23 mouse cellular contexts compared by ENCODE assay signal in genomic region chr8:84178592-84178991, GRCm38 (mm10). TPM values are rescaled to one million over a fixed set of nuclear protein-coding genes. Genes with fewer than 3 reads are reported as not detected.
DNase-seq lines count a peak whose midpoint lies in the region; ATAC-seq lines count a peak whose summit lies in the region.
"Had no signal": no experiment of that assay in that cellular context is flagged by ENCODE, and none has a peak within 500 bp of the region (broad histone marks: within the 10 kb centered on the region; RNA-seq: fewer than 3 reads in every experiment).

No protein-coding gene starts in this region.

- ATAC-seq in forebrain, embryonic 16.5 days: no peak
- no peak for ATAC-seq in kidney, embryonic 16.5 days (ENCODE audit: low FRiP score, low TSS enrichment)
- no peak for ATAC-seq in midbrain, embryonic 13.5 days
- ATAC-seq: forebrain, postnatal 0 days; hindbrain, postnatal 0 days; intestine, postnatal 0 days; lung, postnatal 0 days had no signal

- no peak overlapping the region; the same call in 1 of the 2 replicates for H3K9ac ChIP-seq in forebrain, embryonic 16.5 days (replicated peaks; ENCODE audit: low read depth, low read length)
- 0 out of 2 replicates have a peak overlapping the region, but pooled peaks have one; percentile 13 for H3K9ac ChIP-seq in kidney, embryonic 16.5 days (replicated peaks; ENCODE audit: low read length)
- H3K9ac ChIP-seq in midbrain, embryonic 13.5 days (replicated peaks): 0 out of 2 replicates have a peak overlapping the region, but pooled peaks have one; percentile 11
- H3K9ac ChIP-seq: forebrain, postnatal 0 days; limb, embryonic 15.5 days had no signal

- H3K4me3 ChIP-seq in forebrain, embryonic 10.5 days: peak overlapping the region; percentile 3; the same call in 1 of the 2 replicates
- no peak overlapping the region for H3K4me3 ChIP-seq in forebrain, embryonic 16.5 days (replicated peaks; ENCODE audit: low read length)
- no peak overlapping the region for H3K4me3 ChIP-seq in kidney, embryonic 16.5 days (ENCODE audit: low read length)
- H3K4me3 ChIP-seq in midbrain, embryonic 13.5 days (replicated peaks): no peak overlapping the region
- H3K4me3 ChIP-seq: embryonic facial prominence, embryonic 12.5 days; erythroblast, embryonic 14.5 days; layer of hippocampus, adult 2 months; limb, embryonic 15.5 days had no signal

- 0 out of 2 replicates have a peak overlapping the region, but pooled peaks have one; percentile 9 for H3K27ac ChIP-seq in forebrain, embryonic 10.5 days
- no peak overlapping the region for H3K27ac ChIP-seq in forebrain, embryonic 16.5 days (ENCODE audit: low read length)
- H3K27ac ChIP-seq in kidney, embryonic 16.5 days (ENCODE audit: low read length): no peak overlapping the region
- H3K27ac ChIP-seq in midbrain, embryonic 13.5 days: no peak overlapping the region
- H3K27ac ChIP-seq: embryonic facial prominence, embryonic 12.5 days; hindbrain, postnatal 0 days; layer of hippocampus, adult 2 months; limb, embryonic 15.5 days had no signal

- H3K27me3 ChIP-seq in forebrain, embryonic 10.5 days (ENCODE audit: poor library complexity, severe bottlenecking): no peaks in the 10 kb centered on the region
- no peaks in the 10 kb centered on the region for H3K27me3 ChIP-seq in forebrain, embryonic 16.5 days (replicated peaks; ENCODE audit: control insufficient read depth, insufficient read depth, low read length)
- no peaks in the 10 kb centered on the region for H3K27me3 ChIP-seq in kidney, embryonic 16.5 days (ENCODE audit: insufficient read depth, low read length)
- no peaks in the 10 kb centered on the region for H3K27me3 ChIP-seq in midbrain, embryonic 13.5 days
- H3K27me3 ChIP-seq: embryonic facial prominence, embryonic 12.5 days; limb, embryonic 15.5 days had no signal

- peaks cover 59% of the 10 kb centered on the region for H3K36me3 ChIP-seq in forebrain, embryonic 10.5 days (replicated peaks)
- H3K36me3 ChIP-seq in forebrain, embryonic 16.5 days (ENCODE audit: control insufficient read depth, insufficient read depth): peaks cover 3% of the 10 kb centered on the region; the same call in 1 of the 2 replicates
- H3K36me3 ChIP-seq in kidney, embryonic 16.5 days (ENCODE audit: insufficient read depth, low read length): peaks cover 15% of the 10 kb centered on the region; the same call in 1 of the 2 replicates
- peaks cover 30% of the 10 kb centered on the region for H3K36me3 ChIP-seq in midbrain, embryonic 13.5 days

- no peaks in the 10 kb centered on the region for H3K9me3 ChIP-seq in forebrain, embryonic 10.5 days
- H3K9me3 ChIP-seq in forebrain, embryonic 16.5 days (ENCODE audit: control insufficient read depth, low read length): no peaks in the 10 kb centered on the region
- no peaks in the 10 kb centered on the region for H3K9me3 ChIP-seq in kidney, embryonic 16.5 days (ENCODE audit: low read length)
- no peaks in the 10 kb centered on the region for H3K9me3 ChIP-seq in midbrain, embryonic 13.5 days
- H3K9me3 ChIP-seq: embryonic facial prominence, embryonic 12.5 days; limb, embryonic 15.5 days had no signal

- no peak for DNase-seq in forebrain, embryonic 10.5 days (ENCODE audit: extremely low spot score, low spot score)
- DNase-seq in kidney, adult 11 months: no peak
- DNase-seq in ES-CJ7 (ENCODE audit: low read depth, low spot score): peak; percentile 61
- DNase-seq in cerebellum, postnatal 25 days: no peak
- DNase-seq in cerebellum, adult 18-20 months: no peak
- DNase-seq: cerebellum, adult 8-10 months; forebrain, postnatal 0 days; kidney, postnatal 14 days; layer of hippocampus, postnatal 36 days; right cerebral cortex, postnatal 14 days; spleen, adult 18-20 months had no signal

- H3K4me2 ChIP-seq in forebrain, embryonic 16.5 days (ENCODE audit: low read length): no peak overlapping the region
- H3K4me2 ChIP-seq in kidney, embryonic 16.5 days (replicated peaks; ENCODE audit: low read depth, low read length): no peak overlapping the region
- no peak overlapping the region for H3K4me2 ChIP-seq in midbrain, embryonic 13.5 days (replicated peaks)
- H3K4me2 ChIP-seq: embryonic facial prominence, embryonic 12.5 days; limb, embryonic 15.5 days had no signal

- WGBS in forebrain, embryonic 10.5 days: 87% methylated on average over 8 of the region's 8 CpGs
- 93% methylated on average over 8 of the region's 8 CpGs for WGBS in forebrain, embryonic 16.5 days
- 71% methylated on average over 8 of the region's 8 CpGs for WGBS in kidney, embryonic 16.5 days
- 68% methylated on average over 8 of the region's 8 CpGs for WGBS in midbrain, embryonic 13.5 days

- peaks cover 63% of the 10 kb centered on the region for H3K4me1 ChIP-seq in forebrain, embryonic 10.5 days
- H3K4me1 ChIP-seq in forebrain, embryonic 16.5 days (replicated peaks; ENCODE audit: control insufficient read depth, insufficient read depth, low read length): peaks cover 44% of the 10 kb centered on the region
- peaks cover 61% of the 10 kb centered on the region for H3K4me1 ChIP-seq in kidney, embryonic 16.5 days (ENCODE audit: insufficient read depth, low read length)
- H3K4me1 ChIP-seq in midbrain, embryonic 13.5 days (replicated peaks): peaks cover 56% of the 10 kb centered on the region

RNA-seq across cellular contexts. Expression of gene Nanos3, which starts 6.4 kb away (rescaled TPM):
- 2.6 and 3.7 TPM in 2 replicates for polyA plus RNA-seq in forebrain, embryonic 10.5 days (2016; fragmentation: Nextera tagmentation; extraction: Ambion mirVana)
- polyA plus RNA-seq in forebrain, embryonic 16.5 days (2015; fragmentation: Nextera tagmentation; extraction: Ambion mirVana): 3.2 and 4.7 TPM in 2 replicates
- polyA plus RNA-seq in kidney, embryonic 16.5 days (2015; fragmentation: Nextera tagmentation; extraction: Ambion mirVana): 2.6 and 3.1 TPM in 2 replicates
- polyA plus RNA-seq in midbrain, embryonic 13.5 days (2015; fragmentation: Nextera tagmentation; extraction: Ambion mirVana): 8.8 and 11.6 TPM in 2 replicates
- polyA plus RNA-seq: erythroblast, embryonic 14.5 days; liver, embryonic 16.5 days had no signal

RNA-seq across cellular contexts. Expression of gene 4930432K21Rik, which starts 30.8 kb away (rescaled TPM):
- polyA plus RNA-seq in forebrain, embryonic 10.5 days (2016; fragmentation: Nextera tagmentation; extraction: Ambion mirVana): 1.9 and 2.4 TPM in 2 replicates
- polyA plus RNA-seq in forebrain, embryonic 16.5 days (2015; fragmentation: Nextera tagmentation; extraction: Ambion mirVana): 2.6 and 3.5 TPM in 2 replicates
- polyA plus RNA-seq in kidney, embryonic 16.5 days (2015; fragmentation: Nextera tagmentation; extraction: Ambion mirVana): 1.7 and 1.9 TPM in 2 replicates
- 2.3 and 2.7 TPM in 2 replicates for polyA plus RNA-seq in midbrain, embryonic 13.5 days (2015; fragmentation: Nextera tagmentation; extraction: Ambion mirVana)
- polyA plus RNA-seq: erythroblast, embryonic 14.5 days had no signal

RNA-seq across cellular contexts. Expression of gene Cc2d1a, which starts 30.9 kb away (rescaled TPM):
- polyA plus RNA-seq in forebrain, embryonic 10.5 days (2016; fragmentation: Nextera tagmentation; extraction: Ambion mirVana): 17.3 and 20.8 TPM in 2 replicates
- 35.4 and 43.8 TPM in 2 replicates for polyA plus RNA-seq in forebrain, embryonic 16.5 days (2015; fragmentation: Nextera tagmentation; extraction: Ambion mirVana)
- 29.0 and 31.1 TPM in 2 replicates for polyA plus RNA-seq in kidney, embryonic 16.5 days (2015; fragmentation: Nextera tagmentation; extraction: Ambion mirVana)
- polyA plus RNA-seq in midbrain, embryonic 13.5 days (2015; fragmentation: Nextera tagmentation; extraction: Ambion mirVana): 24.5 and 24.7 TPM in 2 replicates

RNA-seq across cellular contexts. Expression of gene Podnl1, which starts 52.8 kb away (rescaled TPM):
- 0.14 and 0.17 TPM in 2 replicates for polyA plus RNA-seq in forebrain, embryonic 10.5 days (2016; fragmentation: Nextera tagmentation; extraction: Ambion mirVana)
- polyA plus RNA-seq in forebrain, embryonic 16.5 days (2015; fragmentation: Nextera tagmentation; extraction: Ambion mirVana): 0.31 and 0.38 TPM in 2 replicates
- 0.24 and 0.30 TPM in 2 replicates for polyA plus RNA-seq in kidney, embryonic 16.5 days (2015; fragmentation: Nextera tagmentation; extraction: Ambion mirVana)
- polyA plus RNA-seq in midbrain, embryonic 13.5 days (2015; fragmentation: Nextera tagmentation; extraction: Ambion mirVana): 0.44 and 0.57 TPM in 2 replicates
- polyA plus RNA-seq: cortical plate, adult 2 months; erythroblast, embryonic 14.5 days; liver, embryonic 16.5 days had no signal

RNA-seq across cellular contexts. Expression of gene Zswim4, which starts 58.3 kb away (rescaled TPM):
- polyA plus RNA-seq in forebrain, embryonic 10.5 days (2016; fragmentation: Nextera tagmentation; extraction: Ambion mirVana): 28.6 and 31.4 TPM in 2 replicates
- polyA plus RNA-seq in forebrain, embryonic 16.5 days (2015; fragmentation: Nextera tagmentation; extraction: Ambion mirVana): 40.1 and 41.8 TPM in 2 replicates
- polyA plus RNA-seq in kidney, embryonic 16.5 days (2015; fragmentation: Nextera tagmentation; extraction: Ambion mirVana): 18.3 and 18.5 TPM in 2 replicates
- polyA plus RNA-seq in midbrain, embryonic 13.5 days (2015; fragmentation: Nextera tagmentation; extraction: Ambion mirVana): 44.9 and 47.4 TPM in 2 replicates
